Mouse (Mus musculus) c-Kit-positive CD71-negative TER-119-negative erythroid progenitor cells, embryonic 14.5 days (primary cell): ENCODE measurements around the gene 4930507D05Rik.
"Not testable (repeated sequence)": the region's sequence is repeated elsewhere in the genome, so short reads cannot be mapped to it uniquely, and the experiment has no call there.

Experiments
- DNase-seq: peaks from one replicate; pipeline ENCODE4 v3.0.0-alpha.2; 2013; ENCODE audit warnings: low read depth

4930507D05Rik gene

DNA sequence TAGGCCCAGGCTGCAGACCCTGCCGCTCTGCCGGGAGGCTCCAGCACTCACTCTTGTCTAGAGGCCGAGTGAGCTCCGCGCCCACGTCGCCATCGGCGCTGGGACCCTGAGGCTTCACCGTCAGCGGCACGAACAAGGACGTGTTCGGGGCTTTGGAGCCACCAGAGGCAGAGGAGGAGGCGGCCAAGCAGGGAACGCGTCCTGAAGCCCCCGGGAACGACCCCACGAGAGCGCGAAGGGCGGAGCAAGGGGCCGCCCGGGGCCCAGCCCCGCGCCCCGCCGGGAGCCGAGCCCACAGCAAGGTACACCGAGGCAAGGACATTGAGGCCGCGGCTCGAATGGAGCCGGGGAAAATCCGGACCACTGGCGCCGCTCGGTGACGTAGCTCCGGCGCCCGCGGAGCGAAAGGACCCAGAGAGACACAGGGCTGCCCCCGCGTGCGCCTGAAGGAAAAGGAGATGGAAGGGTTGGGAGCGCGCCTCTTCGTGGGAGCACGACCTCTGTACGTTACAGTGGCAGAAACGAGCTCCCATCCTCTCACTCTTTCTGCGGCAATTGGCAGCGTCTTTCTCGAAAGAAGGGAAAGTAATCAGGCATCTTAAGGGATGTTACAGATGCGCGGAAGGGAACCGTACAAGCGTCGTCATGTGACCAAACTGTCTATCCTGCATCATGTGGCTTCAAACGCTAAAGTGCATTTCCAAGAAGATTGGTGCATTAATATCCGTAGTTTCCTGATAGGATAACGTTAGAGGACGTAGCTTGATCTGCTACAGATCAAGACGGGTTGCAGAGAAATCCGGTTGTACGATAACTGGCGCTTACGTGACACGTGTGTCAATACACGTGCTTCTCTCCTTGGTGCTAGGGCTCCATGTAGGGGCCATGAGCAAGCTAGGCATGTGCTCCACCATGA is at the start of gene 4930507D05Rik, which contains the start of gene Supv3l1:
Gene 4930507D05Rik (plus strand): TSS at position 126 of the 916 bp plus-strand sequence.
Gene Supv3l1 (minus strand): TSS at position 375 of the 916 bp plus-strand sequence.
- peak; percentile 77 for DNase-seq

DNA sequence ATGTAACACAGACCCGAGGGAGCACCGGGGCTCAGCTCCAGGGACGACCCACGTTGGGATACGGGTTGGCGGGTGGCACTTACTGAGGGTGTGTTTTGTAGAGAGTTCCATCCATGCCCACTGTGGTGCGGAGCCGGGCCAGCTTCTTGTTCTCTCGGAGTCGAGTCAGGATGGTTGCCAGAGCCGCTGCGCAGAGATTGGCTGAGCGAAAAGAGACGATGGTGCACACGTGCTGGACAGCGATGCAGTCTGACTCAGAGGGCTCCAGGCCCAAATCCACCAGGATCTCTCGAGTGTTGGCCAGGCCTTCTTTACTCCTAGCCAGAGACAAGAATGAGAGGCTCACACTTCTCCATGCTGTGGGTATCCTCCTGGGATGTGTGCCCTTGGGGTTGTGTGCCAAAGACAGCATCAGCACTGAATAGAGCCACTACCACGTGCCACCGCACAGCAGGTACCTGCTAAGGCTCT is 47.6 kb upstream of the 4930507D05Rik start:
- no peak for DNase-seq

DNA sequence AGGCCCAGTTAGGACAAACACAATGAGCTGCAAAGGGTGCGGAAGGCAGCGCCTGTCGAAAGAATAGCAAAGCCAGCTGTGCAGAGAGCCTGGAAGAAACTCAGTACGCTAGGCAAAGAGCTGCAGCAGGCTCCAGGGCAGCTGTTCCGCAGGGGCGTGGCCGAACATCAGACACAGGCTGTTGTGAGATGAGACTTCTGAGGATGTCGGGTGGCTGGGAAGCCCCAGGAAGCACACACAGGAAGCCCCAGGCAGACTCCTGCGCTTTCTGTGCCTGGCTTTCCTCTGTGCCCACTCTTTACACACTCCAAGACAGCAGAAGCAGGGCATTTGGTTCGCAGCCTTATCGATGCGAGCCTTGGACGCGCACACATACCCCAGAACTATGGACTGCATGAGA is 44.4 kb upstream of the 4930507D05Rik start:
- DNase-seq = no peak

DNA sequence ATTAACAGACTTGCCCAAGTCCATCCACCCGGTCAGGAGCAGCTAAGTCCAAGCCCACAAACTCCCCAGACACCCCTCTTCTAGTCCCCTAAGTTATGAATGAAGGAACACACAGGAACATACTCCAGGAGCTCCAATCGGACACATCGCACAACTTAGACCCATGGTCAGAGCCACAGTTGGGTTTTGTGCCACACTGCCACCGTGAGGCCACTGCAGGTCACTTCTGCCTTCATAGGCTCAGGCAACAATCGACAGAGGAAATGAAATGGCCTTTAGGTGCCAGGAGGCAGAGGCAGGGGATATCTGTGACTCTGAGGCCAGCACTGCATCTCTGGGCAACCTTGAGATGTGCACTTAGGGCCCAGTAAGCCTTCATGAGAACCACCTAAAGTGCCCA is 38.3 kb upstream of the 4930507D05Rik start:
- DNase-seq = peak; percentile 50

DNA sequence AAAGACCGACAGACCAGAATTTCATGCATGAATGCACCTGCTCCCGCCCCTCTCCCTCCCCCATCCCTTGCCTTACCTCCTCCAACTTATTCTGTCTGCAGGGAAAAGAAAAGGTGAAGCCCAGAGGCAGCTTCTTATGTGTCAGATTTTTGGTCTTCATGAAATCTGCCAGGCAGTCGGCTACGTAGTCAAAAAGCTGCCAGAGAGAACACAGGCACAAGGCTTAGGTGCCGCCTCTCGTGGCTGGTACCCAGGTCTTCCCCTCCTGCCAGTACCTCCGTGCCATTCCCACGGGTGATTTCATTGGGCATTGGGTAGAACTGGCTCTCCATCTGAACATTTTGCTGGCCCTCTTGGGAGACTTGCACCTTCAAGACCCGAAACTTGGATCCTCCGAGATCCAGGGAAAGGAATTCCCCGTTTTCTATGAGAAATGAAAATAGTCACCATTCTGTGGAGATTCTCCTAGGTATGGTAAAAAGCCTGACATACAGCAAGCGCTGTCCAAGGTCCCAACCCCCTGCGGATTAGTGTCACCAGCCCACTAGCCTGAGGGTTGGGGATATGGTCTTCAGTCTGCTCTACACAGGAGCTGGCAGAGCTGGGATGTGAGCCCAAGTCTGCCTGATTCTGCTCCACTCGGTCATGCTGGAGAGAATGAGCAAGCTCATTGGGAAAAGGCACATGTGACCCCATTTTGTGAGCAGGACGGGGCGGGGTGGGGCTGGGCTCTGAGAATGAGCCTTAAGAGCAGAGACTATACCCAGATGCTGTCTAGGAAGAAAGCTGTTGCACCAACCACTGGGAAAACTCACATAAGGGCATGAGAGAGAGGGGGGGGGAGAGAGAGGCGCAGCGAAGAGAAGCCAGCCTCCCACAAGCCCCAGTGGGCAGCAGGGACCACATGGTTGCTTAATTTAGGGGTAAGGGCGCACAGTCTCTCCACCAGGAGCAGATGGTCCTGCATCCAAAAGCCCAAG is 37.6 kb upstream of the 4930507D05Rik start:
- DNase-seq = no peak

DNA sequence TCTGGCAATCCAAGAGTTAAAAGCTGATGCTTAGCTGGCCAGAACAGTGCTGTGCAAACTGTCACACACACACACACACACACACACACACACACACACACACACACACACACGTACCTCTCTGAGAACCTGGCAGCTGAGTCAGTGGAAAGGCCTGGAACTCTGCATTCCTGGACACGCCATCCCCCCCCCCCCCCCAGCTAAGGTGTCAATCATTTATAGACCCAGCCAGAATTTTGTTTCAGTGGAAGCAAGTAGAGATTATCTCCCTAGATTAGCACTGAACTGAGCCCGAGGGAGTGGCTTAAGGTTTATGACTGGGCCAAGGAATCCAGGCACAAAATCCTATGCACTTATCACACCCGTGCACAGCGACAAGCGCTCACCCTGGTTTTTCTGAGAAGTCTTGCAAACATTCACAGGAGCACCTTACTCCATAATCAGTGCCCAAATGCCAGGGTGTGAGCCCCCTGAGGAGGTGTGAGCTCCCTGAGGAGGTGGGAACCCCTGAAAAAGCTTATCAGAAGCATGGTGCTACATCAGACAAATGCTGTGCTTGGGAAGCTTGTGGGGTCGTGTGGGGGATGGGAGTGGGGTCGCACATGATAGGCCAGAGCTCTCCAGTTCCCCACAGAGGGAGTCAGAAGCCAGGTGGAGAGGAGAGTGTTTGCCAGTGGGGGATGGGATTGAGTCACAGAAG is 36.2 kb upstream of the 4930507D05Rik start:
- DNase-seq = peak; percentile 23

DNA sequence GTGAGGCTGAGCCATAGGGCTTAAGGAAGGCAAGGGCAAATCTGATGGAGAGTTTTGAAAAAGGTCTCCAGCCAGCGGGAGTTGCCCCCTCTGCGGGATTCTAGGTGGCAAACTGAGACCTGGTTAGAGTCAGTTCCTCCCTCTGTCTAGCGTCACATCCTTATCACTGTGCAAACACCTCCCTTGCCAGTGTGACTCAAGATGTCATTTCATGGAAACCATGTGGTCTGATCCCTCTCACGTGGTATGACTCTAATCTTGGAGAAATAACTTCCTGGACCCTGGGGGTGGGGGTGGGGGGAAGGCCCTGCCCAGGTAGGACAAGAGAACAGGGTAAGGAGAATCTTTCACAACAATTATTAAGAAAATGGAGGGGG is 35.7 kb upstream of the 4930507D05Rik start:
- DNase-seq = no peak

DNA sequence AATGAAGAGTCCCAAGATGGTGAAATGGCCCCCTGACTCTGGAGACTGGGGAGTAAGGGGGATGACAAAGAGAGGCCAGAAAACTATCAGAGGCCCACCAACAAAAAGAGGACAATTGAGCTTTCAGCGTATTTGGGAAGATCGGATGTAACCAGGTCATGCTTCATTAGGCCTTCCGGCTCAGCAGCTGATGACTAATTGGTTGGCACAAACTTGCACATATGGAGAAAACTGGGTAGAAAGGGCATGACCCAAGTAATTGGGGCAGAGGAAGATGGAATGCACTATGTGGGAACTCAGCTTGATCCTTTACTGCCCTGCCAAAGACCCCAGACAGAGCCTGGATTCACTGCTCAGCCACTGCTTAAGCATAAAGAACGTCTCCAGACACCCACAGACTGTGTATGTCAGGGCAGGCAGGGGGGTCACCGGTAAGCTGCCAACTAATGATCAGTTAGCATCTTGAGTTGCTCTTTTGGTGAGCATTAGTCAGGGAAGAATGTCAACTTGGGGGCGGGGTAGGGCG is 30.4 kb upstream of the 4930507D05Rik start:
- DNase-seq = no peak

DNA sequence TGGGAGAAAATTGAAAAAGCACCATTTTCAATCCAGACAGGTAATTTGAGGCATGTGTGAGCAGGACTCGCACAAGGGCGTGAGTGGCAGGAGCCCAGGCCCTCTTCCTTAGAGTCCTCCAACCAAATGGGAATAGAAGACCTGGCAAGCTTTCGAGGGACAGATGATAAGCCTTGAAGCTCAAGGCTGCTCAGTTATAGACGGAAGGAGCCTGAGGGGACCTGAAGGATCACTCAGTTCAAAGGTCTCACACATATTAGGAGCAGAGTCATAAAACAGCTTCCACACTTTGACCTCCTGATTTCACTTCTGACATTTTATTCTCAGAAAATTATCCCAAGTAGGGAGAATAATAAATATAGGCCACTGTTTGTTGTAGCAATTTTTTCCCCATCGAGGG is 29.9 kb upstream of the 4930507D05Rik start:
- no peak for DNase-seq

DNA sequence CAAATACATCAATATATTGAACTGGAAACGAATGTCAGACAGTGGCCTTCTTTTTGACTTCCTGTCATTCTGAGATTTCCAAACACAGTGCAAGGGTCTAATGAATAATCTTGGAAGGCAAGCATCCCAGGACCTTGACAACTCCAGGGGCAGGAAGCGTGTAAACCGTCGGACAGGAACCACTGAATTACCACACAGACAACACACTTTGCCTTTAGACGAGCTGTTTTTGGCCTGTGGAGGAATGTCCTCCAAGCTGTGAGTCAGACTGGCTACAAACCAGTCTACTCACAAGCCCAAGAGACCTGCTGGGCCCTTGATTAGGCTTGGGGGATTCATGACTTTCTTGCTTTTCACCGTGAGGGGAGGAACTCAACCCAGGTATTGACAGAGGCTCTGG is 28.9 kb upstream of the 4930507D05Rik start:
- no peak for DNase-seq

DNA sequence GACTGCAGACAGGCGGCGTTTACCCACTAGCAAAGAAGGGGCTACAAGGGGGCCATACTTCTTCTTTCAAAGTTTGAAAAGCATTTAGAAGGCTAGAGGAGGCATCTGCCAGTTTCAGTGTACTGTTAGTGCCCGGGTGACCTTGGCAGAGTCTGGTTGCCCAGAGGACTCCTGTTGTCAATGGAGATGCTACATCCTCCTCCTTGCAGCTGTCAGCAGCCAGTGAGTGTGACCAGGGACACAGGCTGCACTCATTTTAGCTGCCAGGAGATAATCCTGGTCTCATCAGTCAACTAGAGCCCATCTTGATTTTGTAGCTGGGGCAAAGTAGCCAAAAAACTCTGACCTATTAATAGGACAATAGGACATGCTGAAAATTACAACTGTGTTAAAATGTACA is 28.2 kb upstream of the 4930507D05Rik start:
- no peak for DNase-seq

DNA sequence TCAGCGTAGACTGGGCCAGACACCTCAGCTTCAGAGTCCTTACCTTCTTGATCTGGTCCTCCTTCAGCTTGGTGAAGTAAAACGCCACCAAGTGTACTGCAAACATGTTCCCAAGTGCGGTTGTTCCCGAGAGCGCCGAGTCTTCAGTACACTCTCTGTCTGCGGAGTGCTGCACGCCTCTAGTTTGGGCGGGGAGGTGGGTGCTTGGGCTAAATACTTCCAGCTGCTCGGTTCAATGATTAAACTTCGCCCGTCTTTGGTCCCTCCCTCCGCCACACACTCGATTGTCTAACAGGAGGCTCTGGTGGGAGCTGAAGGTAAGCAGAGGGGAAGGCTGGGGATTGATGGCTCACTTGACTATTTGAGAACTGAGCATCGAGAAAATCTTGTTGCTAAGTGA is 27.0 kb upstream of the 4930507D05Rik start, which contains the start of gene Hkdc1:
Gene Hkdc1 (minus strand): TSS at position 237 of the 400 bp plus-strand sequence.
- no peak for DNase-seq

DNA sequence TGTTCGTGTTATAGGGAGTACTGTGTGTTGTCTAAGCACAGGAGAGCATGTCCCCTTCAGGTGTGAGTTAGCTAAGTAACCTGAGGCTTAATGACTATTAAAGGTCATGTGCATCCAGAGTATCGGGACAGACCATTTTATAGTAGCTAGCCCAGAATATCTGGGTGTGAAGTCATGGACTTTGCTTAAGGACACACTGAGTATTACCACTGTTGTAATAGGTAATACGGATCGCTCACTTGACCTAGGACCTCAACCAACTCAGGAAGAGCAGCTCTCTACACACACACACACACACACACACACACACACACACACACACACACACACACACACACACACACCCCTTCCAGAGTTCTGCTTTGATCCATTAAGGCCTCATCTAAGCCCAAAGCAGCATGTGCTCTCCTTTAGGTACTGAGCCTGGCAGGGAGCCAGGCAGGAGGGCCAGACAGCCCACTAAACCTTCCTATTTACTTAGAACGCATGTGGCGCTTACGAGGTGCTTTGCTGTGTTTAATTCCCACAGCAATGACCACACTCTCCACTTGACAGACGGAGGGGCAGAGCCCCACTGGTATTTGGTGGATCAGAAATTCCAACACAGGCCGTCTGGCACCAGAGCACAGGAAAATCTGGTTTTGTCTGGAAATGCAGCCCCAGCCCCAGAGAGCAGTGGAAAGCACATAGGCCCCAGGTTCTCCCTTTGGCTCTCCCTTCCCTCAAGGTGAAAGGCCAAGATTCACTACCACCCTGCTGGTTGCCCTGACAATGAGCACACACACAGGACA is 24.0 kb upstream of the 4930507D05Rik start:
- DNase-seq = no peak

DNA sequence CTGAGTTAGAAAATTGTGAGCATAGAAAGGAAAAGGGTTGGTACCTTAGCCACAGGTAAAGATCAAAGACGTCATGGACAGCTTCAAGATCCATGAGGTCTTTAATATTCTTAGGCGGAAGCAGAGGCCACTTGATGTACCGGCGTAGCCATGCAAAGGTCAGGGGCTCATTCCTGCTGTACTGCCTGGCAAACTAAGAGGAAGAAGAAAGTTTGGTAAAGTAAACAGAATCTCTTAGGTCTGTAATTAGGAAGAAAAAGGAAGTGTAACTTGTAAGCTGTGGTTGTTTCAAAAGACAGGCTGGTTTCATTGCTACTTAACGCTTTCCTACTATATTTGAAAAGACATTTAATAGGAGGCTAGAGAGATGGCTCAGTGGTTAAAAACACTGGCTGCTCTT is 18.9 kb upstream of the 4930507D05Rik start:
- no peak for DNase-seq

DNA sequence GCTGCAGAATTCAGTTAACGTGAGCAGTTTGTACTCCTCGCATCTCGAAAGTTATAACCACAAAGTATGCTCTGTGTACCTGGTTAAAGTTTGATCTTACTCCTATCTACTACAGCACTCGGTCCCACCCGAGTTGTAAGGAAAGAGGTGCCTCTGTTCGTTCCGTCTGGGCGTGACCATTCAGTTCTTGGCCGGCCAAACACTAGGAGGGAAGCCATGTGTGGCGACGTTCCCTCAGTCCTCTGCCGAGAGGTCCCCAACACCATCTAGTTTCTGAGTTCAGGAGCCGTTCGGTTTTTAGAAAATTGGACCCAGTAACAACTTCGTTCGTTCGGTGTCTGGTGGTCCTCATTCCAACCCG is 971 bp downstream of the 4930507D05Rik start:
- DNase-seq = no peak

DNA sequence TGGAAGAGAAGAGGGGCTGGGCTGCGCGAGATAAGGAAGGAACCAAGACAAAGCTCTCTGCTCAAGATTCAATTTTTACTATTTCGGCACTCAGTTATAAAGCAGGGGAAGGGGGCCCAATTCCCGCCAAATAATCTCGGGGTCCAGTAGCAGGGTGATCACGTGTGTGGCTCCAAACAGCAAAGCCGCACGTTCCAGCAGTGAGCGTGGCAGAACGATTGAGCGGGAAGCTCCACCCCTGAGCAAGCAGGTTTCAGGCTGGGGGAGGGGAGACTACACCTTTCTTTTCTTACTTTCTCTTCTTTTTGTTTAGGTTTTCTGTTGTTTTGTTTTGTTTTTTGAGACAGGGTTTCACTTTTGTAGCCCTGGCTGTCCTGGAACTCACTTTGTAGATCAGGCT is 2.7 kb downstream of the 4930507D05Rik start:
- DNase-seq = not testable (repeated sequence)

DNA sequence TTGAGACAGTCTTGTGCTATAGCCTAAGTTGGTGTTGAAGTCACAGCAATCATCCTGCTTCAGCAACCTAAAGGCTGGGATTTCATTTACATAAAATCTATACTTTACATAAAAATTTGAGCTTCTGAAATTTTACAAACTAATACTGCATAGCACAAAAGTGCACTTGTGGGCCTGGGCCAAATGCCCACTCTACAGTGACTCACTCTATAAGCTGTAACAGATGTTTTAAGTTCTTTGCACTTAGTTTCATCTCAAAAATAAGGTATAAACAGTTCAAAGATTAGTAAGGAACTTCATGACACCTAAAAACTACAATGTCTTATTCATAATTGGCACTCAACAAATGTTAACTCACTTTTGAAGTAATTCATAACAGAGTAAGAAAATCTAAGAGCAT is 12.0 kb downstream of the 4930507D05Rik start:
- no peak for DNase-seq

DNA sequence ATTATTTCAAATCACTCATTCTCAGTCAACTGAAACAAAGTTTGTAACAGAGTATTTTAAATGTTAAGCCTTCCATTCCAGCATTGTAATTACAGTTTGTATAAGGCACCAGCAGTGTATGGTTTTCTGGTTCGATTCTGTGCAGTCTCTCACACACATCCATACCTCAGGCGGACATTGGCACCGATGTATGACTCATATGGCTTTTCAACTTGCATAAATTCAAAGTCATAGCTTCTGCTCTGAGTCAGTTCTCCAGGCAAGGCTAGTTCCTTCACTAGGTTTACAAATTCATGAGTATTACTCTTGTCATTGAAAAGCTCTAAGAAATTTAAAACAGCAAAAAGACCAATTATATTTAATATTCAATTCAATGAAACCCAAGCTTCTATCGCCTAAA is 20.4 kb downstream of the 4930507D05Rik start:
- DNase-seq = no peak

DNA sequence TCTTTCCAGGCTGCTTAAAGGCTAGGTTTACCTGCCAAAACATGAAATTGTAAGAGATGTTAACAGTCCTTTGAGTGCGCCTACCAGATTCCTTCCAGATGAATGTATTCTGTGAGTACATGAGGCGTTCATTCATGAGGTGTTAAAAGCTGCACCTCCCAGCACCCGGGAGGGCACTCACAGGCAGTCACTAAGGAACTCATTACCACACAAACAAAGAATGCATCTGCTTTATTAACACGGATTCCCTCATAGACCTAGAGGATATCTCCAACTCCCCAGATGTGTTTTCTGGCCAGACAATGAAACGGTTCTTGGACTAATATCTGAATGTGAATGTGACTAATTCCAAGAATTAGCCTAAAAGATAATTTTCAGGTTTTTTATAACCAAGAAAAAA is 21.8 kb downstream of the 4930507D05Rik start:
- DNase-seq = no peak

DNA sequence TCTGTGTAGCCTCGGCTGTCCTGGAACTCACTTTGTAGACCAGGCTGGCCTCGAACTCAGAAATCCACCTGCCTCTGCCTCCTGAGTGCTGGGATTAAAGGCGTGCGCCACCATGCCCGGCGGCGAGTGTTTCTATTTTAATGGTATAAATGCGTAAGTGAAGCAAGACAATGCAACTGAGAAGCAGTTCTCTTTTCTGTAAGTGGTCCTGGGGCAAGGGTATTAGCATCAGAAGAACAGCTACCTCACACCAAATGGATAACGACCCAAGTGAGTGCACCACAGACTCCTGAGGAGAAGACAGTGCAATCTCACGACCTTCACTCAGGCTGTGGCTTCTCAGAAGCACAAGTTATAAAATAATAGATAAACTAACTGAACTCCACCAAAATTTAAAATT is 25.7 kb downstream of the 4930507D05Rik start:
- no peak for DNase-seq

DNA sequence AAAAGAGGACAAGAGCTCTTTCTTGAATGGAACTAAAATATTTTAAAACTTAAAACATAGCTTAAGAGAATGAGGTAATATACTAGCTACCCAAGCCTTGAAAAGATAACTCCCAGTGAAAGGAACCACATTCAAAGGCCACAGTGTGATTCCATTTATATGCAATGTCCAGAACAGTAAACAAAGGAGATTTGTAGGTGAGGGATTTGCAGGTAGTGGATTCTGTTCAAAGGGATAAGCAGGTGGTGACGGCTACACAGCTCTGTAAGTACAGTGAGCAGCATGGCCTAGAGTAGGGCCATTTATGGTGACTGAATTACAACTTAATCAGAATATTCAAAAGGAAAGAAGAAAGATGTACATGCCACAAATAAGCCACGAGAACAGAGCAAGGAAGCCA is 27.7 kb downstream of the 4930507D05Rik start:
- no peak for DNase-seq
